Mouse (Mus musculus) right cerebral cortex, postnatal 36 days (tissue): ENCODE measurements around the gene Slc35b1.
A peak's percentile ranks its signal among the peaks of the same experiment; 100 is the strongest.

ENCODE experiments used
- DNase-seq, 2 experiments: peaks; one replicate each; pipeline ENCODE4 v3.0.0; 2022; ENCODE audit warnings: low spot score in 2 of 2, mixed read lengths in 1 of 2

Slc35b1 gene

DNA sequence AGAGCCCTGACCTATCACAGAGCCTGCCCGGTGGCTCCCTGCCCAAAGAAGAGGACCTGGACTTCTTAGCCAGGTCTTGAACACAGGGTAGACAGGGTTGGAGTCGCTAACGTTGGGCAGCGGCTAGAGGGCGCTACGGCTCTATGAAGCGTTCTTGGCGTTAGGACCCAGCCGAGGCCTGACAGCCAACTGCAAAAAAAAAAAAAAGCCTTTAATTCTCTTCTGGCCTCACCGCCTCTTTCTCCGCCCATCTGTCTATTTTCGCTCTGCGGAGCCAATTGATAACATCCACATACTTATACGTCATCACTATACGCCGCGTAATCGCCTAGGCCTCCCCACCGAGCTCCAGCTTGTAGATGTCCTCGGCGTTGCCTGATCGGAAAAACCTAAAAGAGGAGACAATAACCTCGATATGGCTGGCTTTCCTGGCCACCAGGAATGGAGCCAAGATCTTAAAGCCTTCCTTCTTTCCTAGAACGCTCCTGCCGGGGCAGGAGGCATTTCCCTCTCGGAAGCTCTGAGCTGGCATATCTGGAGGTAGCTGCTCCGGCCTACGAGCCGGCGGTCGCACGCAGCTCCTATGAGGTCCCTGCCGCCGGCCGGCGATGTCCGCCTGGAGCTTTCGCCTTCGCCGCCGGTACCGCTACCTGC, at the start of gene Slc35b1:
Gene Slc35b1, plus strand, starts transcription at position 374 of the 654 bp plus-strand sequence.
- DNase-seq: peak; percentile 96 to 97

DNA sequence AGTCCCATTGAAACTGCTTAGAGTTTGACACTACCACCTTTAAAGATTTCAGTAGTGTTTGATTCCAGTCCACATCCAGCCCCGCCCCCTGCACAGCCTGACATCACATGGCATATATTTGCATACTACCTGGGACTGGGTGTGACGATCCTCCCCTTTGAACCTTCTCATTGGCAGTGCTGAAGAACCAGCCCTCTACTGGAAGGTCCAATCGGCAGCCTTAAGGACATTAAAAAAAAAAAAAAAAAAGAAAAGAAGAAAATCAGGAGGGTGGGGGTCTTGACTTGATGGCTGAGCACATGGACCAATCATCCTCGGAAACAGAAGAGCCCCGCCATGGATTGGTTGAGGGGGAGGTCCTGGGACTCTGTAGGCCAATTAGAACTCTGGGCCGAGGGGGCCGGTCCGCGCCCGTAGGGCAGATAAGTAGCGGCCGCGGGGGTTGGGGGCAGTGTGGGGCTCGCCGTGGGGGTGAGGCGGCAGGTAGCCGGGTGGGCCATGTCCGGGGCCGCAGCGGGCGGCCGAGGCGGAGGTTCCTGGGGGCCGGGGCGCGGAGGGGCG, 47.8 kb upstream of the Slc35b1 start, which contains the start of gene Fam117a:
Gene Fam117a, plus strand, starts transcription at position 451 of the 561 bp plus-strand sequence.
- peak; percentile 72 to 73 for DNase-seq

- peak in 1 of 2 experiments; percentile 15 for DNase-seq
Measured at GRCm38 (mm10) chr11:95337129-95337813, 47.2 kb upstream of the Slc35b1 start.

DNA sequence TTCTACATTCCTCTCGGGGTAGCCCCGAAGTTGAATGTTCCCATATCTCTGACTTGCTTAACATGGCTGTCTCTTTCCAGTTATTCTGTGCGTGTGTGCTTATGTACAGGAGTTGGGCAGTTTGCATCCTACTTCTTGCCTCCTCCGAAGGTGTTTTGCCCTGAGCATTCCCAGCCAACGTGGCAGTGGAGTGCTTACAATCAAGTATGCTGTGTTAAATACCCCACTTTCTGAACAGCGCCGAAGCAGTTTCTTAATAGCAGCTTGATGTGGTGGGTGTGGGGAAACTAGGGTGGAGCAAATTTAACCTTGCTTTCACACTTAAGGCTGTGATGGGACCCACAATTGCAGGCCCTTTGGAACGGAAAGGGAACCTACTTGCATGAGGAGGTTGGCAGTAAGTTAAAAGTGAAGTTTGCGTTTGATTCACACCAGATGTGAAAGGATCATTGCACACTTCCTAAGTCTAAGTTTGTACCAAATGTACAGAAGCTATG, 46.6 kb upstream of the Slc35b1 start:
- no peak for DNase-seq

DNA sequence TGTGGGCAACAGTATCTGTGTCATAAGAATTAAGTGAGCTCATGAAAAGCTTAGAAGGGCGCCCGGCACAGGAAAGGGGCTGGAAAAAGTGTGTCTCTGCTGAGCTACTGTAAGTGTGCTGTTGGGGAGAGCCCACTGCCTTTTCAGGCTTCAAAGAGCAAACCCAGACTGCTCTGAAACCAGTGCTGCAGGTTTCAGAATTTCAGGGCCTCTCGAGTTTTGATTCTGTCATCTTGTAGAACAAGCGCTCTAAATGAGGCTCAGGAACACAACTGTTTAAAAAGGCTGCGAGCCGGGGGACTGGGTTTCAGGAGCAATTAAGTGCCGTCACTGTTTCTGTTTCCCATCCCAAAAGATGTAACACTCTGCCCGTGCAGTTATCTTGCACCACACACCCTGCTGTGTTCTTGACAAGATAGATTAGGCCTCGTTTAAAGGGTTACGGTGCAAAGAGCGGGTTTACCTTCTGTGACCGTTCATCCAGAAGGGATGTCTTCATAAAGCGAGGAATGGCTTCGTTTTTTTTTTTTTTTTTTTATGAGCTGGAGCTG, 44.9 kb upstream of the Slc35b1 start:
- DNase-seq: no peak

GRCm38 (mm10) chr11:95340259-95340658, 44.2 kb upstream of the Slc35b1 start:
- no peak for DNase-seq

DNA sequence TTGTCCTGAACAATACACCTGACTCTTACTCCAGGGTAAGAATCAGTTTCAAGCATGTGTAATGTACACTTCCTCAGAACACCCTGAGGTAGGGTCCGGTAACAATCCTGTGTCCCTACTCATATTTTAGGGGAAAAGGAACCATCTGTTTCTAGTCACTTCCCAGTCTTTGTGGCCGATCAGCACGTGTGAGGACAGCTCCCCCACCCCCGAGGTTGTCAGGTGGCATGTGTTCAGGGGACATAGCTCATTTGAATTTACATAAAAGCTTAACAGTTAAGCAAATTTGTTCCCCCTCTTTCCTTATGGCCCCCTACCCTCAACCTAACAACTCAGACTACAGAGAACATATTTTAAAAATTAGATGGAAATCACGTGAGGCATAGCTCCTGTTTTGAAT, 43.8 kb upstream of the Slc35b1 start:
- DNase-seq: no peak

DNA sequence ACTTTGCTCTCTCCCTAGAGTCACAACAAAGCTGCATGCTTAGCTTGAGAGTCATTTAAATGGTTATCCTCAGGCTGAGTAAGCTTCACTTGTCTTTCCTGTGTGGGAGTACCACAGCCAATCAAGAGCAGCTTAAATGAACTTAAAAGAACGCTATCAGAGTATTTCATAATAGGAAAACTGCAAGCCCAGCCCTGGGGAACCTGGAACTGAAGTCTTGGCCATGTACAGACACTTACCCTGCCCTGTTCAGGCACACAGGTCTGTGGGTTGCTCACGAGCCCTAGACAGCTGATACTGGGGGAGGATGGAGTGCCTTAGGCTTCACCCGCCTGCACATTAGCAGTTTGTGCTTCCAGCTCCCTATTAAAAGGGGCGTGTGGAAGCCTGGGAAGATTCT, 41.3 kb upstream of the Slc35b1 start:
- peak in 1 of 2 experiments; percentile 36 for DNase-seq

- no peak for DNase-seq
Measured at GRCm38 (mm10) chr11:95344181-95344580, 40.3 kb upstream of the Slc35b1 start.

DNA sequence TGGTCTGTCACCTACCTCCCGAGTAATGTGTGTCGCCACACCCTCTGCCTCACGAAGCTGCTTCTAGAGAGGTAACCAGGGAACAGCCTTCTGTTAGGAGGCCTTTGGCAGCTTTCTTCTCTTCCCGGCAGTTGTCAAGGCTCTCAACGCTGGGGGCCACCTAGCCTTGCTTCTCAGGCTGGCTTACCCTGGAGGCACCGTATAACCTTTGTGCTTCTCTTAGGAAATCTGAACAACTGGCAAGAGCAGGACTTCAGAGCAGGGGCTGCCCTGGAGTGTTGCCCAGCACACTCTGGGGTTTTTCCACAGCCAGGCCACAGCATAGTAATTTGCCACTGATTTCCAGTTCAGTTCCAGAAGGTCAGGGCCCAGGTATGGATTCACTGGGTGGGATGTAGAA, 34.2 kb upstream of the Slc35b1 start:
- no peak for DNase-seq

DNA sequence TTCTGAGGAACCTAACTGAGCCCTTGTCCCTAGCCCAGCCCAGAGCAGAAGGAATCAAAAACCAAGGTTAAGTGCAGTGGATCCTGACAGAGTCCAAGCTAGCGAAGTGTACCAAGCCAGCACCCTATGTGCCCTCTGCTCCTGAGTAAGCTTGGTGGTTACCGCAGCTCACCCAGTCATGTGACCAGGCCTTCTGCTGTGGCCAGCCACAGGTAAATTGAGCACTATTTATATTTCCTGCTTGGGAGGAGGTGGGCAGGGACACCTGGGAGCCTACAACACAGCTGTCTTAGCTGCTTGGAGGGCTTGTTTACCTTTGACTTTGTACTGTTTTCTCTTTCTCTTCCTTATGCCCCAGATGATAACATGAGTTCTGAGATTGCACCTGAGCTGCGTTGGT, 33.5 kb upstream of the Slc35b1 start:
- DNase-seq: no peak

- DNase-seq: no peak
Measured at GRCm38 (mm10) chr11:95352686-95353085, 31.8 kb upstream of the Slc35b1 start.

GRCm38 (mm10) chr11:95353226-95353625, 31.3 kb upstream of the Slc35b1 start:
- DNase-seq: no peak

DNA sequence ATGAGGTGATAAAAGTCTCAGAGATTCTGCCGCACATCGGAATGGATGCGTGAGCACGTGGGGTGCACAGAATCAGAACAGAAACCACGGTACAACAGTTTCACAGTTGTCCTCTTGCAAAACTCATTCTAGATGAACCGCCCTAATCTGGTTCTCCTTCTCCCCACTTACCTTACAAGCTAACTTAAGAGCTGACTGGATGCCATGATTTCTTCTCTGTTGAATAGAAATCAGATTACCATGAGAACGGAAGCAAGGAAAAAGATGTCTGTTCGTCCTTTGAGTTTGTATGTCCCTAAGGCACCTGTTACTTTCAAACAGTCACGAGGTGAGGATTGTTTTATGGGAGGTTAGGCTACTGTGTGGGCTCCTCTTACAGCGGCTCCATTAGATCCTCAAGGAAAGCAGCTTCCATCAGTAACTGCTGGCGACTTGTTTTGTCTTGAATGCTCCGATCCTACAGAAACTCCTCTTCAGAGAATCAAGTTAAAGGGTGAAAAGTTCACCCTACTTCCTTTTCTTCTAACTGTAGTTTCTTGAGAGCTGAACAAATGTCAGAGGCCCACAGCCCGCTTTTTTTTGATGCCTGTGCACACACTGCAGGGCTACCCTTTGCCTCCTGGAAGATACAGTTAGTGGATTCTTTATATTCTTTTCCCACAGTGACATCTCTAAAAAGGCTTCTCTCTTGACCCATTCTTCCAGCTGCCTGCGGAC, 30.1 kb upstream of the Slc35b1 start:
- no peak for DNase-seq

DNA sequence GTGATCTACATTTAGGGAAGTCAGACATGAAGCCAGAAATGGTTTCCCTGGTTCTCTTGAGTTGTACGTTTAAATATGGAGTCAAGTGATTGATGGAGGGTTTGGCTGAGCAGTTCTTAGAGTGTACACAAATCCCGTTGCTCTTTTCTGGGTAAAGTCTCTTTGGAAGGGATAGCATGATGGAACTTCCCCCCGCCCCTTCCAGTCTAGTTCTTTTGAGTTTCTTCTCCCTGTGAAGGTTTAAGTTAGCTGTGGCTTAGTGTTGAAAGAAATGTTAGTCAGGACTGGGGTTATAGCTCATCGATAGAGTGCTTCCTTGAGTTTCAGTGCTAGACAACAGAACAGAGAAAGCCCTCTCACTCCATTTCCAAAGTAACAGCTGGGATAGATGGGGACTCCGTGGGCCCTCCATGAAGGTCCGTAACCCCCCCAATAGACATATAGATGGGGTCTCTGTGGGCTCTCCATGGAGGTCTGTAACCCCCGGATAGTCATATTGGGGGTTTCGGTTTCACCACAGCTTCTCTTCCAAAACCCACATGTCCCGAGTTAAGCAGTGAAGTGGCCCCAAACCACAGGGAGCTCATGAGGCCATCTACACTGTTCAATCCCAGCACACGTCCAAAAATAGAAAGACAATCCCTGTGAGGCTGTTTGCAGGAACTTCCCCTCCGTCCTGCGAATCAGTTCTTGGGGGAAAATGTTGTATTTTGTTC, 29.4 kb upstream of the Slc35b1 start:
- no peak for DNase-seq

DNA sequence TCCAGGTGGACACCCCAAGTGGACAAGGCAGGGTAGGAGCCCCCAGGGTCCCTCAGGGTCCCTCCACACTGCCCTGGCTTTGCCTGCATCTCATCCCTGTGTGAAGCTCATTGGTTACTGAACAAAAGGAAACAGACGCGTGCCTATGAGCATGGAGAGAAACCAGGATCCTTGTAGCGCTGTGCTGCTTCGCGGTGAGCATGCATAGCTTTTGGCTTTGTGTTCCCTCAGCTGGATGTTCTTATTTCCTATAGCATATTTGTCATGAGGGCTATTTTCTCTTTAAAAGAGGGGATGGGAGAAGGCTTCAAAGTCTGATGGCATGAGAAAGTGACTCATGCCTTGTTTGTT, 28.9 kb upstream of the Slc35b1 start:
- DNase-seq: no peak

GRCm38 (mm10) chr11:95356039-95356438, 28.5 kb upstream of the Slc35b1 start:
- DNase-seq: no peak

DNA sequence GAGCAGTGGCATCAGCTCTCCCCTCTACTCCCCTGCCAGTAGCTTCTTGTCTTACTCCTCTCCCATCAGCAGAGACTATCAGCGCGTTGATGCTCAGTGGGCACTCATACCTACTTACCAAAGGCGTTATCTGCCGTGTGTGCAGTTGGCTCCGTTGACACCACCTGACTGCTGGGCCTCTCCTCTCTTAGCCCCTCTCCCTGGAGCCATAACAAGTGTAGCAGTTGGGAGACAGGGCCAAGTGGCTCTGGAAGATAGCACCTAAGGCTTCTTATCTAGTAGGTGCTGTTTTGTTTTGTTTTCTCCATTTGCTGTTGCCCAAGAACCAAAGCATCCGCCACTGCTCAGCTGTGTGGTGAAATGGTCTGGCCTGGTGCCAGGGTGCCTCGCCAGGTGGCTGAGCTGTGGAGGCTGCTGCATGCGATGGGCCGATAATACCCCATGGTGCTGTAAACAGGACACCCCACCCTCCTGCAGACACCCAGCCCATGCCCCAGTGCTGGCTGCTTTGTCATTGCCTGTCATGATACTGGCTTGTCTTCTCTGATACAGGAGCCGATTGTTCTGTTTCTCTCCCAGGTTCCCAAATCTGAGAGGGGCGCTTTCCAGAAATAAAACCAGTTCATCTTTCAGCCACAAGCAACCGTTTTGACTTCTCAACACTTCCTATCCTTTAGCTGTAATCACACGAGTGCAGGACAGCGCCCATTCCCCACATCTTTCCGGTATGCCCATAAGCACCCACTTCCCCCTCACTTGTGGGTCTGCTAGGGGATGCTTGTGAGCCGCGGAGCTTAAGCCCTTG, 27.8 kb upstream of the Slc35b1 start:
- DNase-seq: peak in 1 of 2 experiments; percentile 14

DNA sequence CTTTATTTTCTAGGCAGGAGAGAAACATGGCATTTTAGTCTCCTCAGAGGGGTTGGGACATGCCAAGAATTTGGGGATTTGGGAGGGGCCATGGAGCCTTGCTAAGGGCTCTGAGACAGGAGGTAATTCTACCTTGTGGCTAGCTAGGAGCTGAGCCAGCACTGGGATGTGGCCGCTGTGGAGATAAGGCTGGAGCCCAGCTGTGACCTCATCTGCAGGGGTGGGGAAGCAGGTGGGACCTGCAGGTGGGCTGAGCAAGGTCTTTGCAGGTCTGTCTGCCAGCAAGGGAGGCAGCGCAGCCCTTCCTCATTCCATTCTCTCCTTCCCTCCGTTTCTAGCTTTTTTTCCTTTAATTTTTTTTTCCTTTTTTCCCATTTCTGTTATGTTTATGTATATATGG, 26.2 kb upstream of the Slc35b1 start:
- DNase-seq: no peak

DNA sequence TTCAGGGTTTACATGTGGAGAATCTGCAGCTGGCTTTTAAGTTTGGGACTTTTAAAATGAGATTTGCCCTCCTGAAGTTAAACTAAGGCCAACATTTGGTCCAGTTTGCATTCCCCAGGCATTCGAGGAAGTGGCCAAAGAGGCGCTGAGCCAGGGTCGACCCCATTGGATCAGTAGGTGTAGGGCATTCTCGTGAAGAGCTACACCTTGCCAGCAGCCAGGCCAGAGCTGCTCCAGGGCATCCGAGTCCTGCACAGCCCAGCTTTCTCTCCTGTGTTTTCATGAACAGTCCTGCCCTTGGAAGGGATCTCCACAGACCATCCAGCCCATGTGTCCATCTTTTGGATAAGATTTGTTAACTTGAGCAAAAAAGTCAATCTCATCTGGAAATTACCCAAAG, 20.1 kb upstream of the Slc35b1 start:
- DNase-seq: no peak
